Mouse (Mus musculus): Measurements from ENCODE around the gene Atg7.

- no peak for TF ChIP-seq POLR2A (IDR thresholded peaks at IDR 0.05; ENCODE audit: extremely low read depth, insufficient read depth, low read length)
- TF ChIP-seq CTCF (IDR thresholded peaks at IDR 0.05; ENCODE audit: extremely low read depth, insufficient read depth, low read length) = no peak
These were observed 81.5 kb downstream of the Atg7 start for GRCm38 (mm10) chr6:114724351-114724750.

Measured in cortical plate, adult 2 months (tissue).